Comparison of ENCODE assay signal across 8 mouse cellular contexts in genomic region chr7:35686756-35687155, GRCm38 (mm10). TPM values are rescaled to one million over a fixed set of nuclear protein-coding genes. Genes with fewer than 3 reads are reported as not detected.
A peak's percentile ranks its signal among the peaks of the same experiment; 100 is the strongest.
DNase-seq lines count a peak whose midpoint lies in the region; ATAC-seq and TF ChIP-seq lines count a peak whose summit lies in the region.

No protein-coding gene starts in this region.

- peak overlapping the region; percentile 27; the same call in 1 of the 2 replicates for H3K4me2 ChIP-seq in embryonic facial prominence, embryonic 12.5 days (replicated peaks)
- peak overlapping the region; percentile 63 for H3K4me2 ChIP-seq in heart, embryonic 13.5 days
- peak overlapping the region; percentile 46 for H3K4me2 ChIP-seq in kidney, postnatal 0 days (ENCODE audit: low read length)

- no peak overlapping the region for H3K27ac ChIP-seq in embryonic facial prominence, embryonic 12.5 days
- H3K27ac ChIP-seq in heart, embryonic 13.5 days (replicated peaks): no peak overlapping the region
- peak overlapping the region; percentile 3; the same call in 1 of the 2 replicates for H3K27ac ChIP-seq in kidney, postnatal 0 days

- H3K4me3 ChIP-seq in E14TG2a.4 (replicated peaks; ENCODE audit: low read length): peak overlapping the region; percentile 54
- no peak overlapping the region for H3K4me3 ChIP-seq in embryonic facial prominence, embryonic 12.5 days
- H3K4me3 ChIP-seq in heart, embryonic 13.5 days: peak overlapping the region; percentile 28
- no peak overlapping the region for H3K4me3 ChIP-seq in kidney, postnatal 0 days (replicated peaks; ENCODE audit: low read depth, low read length)

- WGBS in embryonic facial prominence, embryonic 12.5 days: 32% methylated on average over 13 of the region's 13 CpGs
- 21% methylated on average over 13 of the region's 13 CpGs for WGBS in heart, embryonic 13.5 days
- WGBS in kidney, postnatal 0 days: 21% methylated on average over 13 of the region's 13 CpGs

- peaks cover 16% of the 10 kb centered on the region for H3K36me3 ChIP-seq in E14TG2a.4 (ENCODE audit: insufficient read depth, low read length)
- H3K36me3 ChIP-seq in embryonic facial prominence, embryonic 12.5 days: no peaks in the 10 kb centered on the region; the same call in none of the 2 replicates
- H3K36me3 ChIP-seq in heart, embryonic 13.5 days: peaks cover 15% of the 10 kb centered on the region
- H3K36me3 ChIP-seq in kidney, postnatal 0 days (ENCODE audit: insufficient read depth, low read length): no peaks in the 10 kb centered on the region

- H3K4me1 ChIP-seq in E14TG2a.4 (replicated peaks; ENCODE audit: low read depth, low read length): peaks cover 42% of the 10 kb centered on the region
- H3K4me1 ChIP-seq in embryonic facial prominence, embryonic 12.5 days: peaks cover 33% of the 10 kb centered on the region
- H3K4me1 ChIP-seq in heart, embryonic 13.5 days: peaks cover 22% of the 10 kb centered on the region
- no peaks in the 10 kb centered on the region for H3K4me1 ChIP-seq in kidney, postnatal 0 days (replicated peaks; ENCODE audit: insufficient read depth, low read length)

- DNase-seq in adrenal gland, postnatal 36 days: peak; percentile 73 to 82
- DNase-seq in kidney, postnatal 0 days (ENCODE audit: low spot score): peak; percentile 74
- peak; percentile 36 to 50 for DNase-seq in lung, adult 18-20 months
- peak; percentile 64 for DNase-seq in ovary, postnatal 36 days (ENCODE audit: low spot score)
- DNase-seq in urinary bladder, adult 2 months (ENCODE audit: low spot score): peak; percentile 49

- TF ChIP-seq CTCF in E14TG2a.4 (conservative IDR thresholded peaks at IDR 0.05; ENCODE audit: low read length): peak; percentile 98
- peak; percentile 94 for TF ChIP-seq CTCF in kidney, postnatal 0 days (IDR thresholded peaks at IDR 0.05; ENCODE audit: low read depth)

- no peaks in the 10 kb centered on the region for H3K9me3 ChIP-seq in E14TG2a.4 (ENCODE audit: low read length)
- H3K9me3 ChIP-seq in embryonic facial prominence, embryonic 12.5 days: no peaks in the 10 kb centered on the region
- H3K9me3 ChIP-seq in heart, embryonic 13.5 days: no peaks in the 10 kb centered on the region
- H3K9me3 ChIP-seq in kidney, postnatal 0 days (replicated peaks; ENCODE audit: low read length): no peaks in the 10 kb centered on the region

- no peak overlapping the region for H3K9ac ChIP-seq in embryonic facial prominence, embryonic 12.5 days
- peak overlapping the region; percentile 50 for H3K9ac ChIP-seq in heart, embryonic 13.5 days
- H3K9ac ChIP-seq in kidney, postnatal 0 days (ENCODE audit: low read depth, low read length): no peak overlapping the region

- no peaks in the 10 kb centered on the region; the same call in 1 of the 2 replicates for H3K27me3 ChIP-seq in E14TG2a.4 (ENCODE audit: insufficient read depth, low read length)
- H3K27me3 ChIP-seq in embryonic facial prominence, embryonic 12.5 days: no peaks in the 10 kb centered on the region
- no peaks in the 10 kb centered on the region for H3K27me3 ChIP-seq in heart, embryonic 13.5 days (replicated peaks)
- no peaks in the 10 kb centered on the region for H3K27me3 ChIP-seq in kidney, postnatal 0 days (ENCODE audit: insufficient read depth, low read length)

- ATAC-seq in embryonic facial prominence, embryonic 12.5 days (ENCODE audit: insufficient number of reproducible peaks, insufficient read depth, low FRiP score, low TSS enrichment): no peak
- ATAC-seq in heart, embryonic 13.5 days (ENCODE audit: extremely low read depth, insufficient number of reproducible peaks, low FRiP score, low TSS enrichment): no peak
- ATAC-seq in kidney, postnatal 0 days (replicated peaks; ENCODE audit: low FRiP score, low read depth): 0 out of 2 replicates have a peak, but pooled peaks have one; percentile 10

RNA-seq across cellular contexts. Expression of gene Pdcd5, which starts 39.4 kb away (rescaled TPM):
- total RNA-seq in adrenal gland, postnatal 36 days (2021): 10 to 100 TPM; 70.3 to 90.1 TPM
- polyA plus RNA-seq in embryonic facial prominence, embryonic 12.5 days (2016; fragmentation: Nextera tagmentation; extraction: Ambion mirVana): 323 and 330 TPM in 2 replicates
- polyA plus RNA-seq in heart, embryonic 13.5 days (2015; fragmentation: Nextera tagmentation; extraction: Ambion mirVana): 260 and 285 TPM in 2 replicates
- polyA plus RNA-seq in kidney, postnatal 0 days (2015; fragmentation: Nextera tagmentation; extraction: Ambion mirVana): 213 and 233 TPM in 2 replicates
- polyA plus RNA-seq in urinary bladder, adult 2 months (2012; rRNA removed): 117 and 120 TPM in 2 replicates

Comparison
In these comparisons a context has a peak if more than half of its experiments do, and no peak if none do; other contexts are left out.
1. H3K4me3 ChIP-seq: peak in E14TG2a.4 (single experiment) and heart, embryonic 13.5 days (single experiment); none in embryonic facial prominence, embryonic 12.5 days (single experiment) and kidney, postnatal 0 days (single experiment).
2. Peak in every context shown above with its lines, with median percentiles within 50 percentile points of each other: DNase-seq and H3K4me2 ChIP-seq.